Mouse (Mus musculus): ENCODE measurements around the gene Hist3h2a.

DNA sequence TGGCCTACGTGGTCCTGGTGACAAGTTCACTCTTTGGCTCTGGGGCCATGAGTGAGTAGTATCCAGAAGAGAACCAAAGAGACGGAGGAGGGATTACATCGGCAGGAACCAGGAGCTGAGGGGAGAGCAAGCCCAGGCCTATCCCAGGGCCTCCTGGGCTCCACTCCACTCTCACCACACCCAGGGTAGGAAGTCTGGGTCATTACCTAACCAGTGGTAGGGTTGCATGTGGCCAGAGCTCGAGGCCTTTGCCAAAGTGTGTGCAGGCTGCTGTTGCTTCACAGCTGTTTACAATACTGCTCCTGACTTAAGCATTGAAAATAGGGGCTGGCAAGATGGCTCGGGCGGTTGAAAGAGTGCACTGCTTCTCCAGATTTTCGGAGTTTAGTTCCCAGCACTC, 25.2 kb downstream of the Hist3h2a start:
- TF ChIP-seq CTCF (IDR thresholded peaks at IDR 0.05; ENCODE audit: low read depth), result no peak
- no peak for TF ChIP-seq EP300 (optimal IDR thresholded peaks at IDR 0.05)

All from stomach, postnatal 0 days (tissue).